Mouse (Mus musculus) thymus, postnatal 36 days (tissue): ENCODE data around the gene Gm21761.
"Not testable (repeated sequence)": the region's sequence is repeated elsewhere in the genome, so short reads cannot be mapped to it uniquely, and the experiment has no call there.

Experiments used
- DNase-seq, 2 experiments: peaks; one replicate each; pipeline ENCODE4 v3.0.0; 2022; ENCODE audit warnings: mixed read lengths in 2 of 2

Gene Gm21761

DNA sequence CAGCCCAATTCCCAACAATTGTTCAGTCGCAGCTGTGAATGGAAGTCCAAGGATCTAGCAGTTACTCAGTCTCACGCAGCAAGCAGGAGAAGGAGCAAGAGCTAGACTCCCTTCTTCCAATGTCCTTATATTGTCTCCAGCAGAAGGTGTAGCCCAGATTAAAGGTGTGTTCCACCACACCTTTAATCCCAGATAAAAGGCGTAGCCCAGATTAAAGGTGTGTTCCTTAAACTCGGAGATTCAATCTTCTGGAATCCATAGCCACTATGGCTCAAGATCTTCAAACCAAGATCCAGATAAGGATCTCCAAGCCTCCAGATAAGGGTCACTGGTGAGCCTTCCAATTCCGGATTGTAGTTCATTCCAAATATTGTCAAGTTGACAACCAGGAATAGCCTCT lies at the start of gene Gm21761:
Gm21761 (minus strand) TSS at position 101 of the 400 bp plus-strand sequence.
- DNase-seq = not testable (repeated sequence)

DNA sequence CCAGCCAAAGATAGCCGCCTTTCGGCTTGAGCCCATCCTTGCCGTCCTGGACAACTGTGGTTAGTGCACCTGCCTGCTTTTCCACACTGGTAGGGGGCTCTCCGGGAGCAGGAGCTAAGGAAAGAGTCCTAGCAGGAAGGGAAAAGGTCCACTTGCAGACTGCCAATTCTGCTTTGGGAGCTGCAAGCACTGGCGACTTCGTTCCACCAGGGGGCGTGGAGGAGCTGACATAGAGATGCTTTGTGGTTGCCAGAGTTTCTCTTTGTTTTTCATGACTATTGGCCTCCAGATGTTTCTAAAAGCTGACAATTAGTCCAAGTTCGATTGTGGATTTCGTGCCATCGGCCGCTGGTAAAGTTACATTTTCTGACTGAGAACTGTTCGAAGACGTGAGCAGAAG lies 40.1 kb upstream of the Gm21761 start:
- not testable (repeated sequence) for DNase-seq

DNA sequence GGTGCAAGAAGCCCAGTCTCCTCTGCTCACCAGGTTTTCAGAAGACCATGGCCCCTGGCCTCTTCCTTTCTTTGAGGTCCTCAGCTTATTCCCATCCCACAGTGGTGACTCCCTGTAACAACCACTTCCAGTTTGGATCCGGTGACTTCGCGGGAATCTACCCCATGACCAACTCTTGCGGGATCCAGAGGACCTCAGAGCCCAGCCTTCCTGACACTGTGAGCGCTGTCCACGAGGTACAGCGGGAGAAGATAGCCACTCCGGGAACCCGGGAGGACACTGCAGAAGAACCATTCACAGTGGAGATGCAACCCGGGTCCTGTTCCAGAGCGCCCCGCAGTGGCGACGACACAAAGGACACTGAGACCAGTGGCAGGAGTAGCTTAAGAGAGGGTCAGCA lies 39.1 kb upstream of the Gm21761 start:
- DNase-seq = not testable (repeated sequence)

DNA sequence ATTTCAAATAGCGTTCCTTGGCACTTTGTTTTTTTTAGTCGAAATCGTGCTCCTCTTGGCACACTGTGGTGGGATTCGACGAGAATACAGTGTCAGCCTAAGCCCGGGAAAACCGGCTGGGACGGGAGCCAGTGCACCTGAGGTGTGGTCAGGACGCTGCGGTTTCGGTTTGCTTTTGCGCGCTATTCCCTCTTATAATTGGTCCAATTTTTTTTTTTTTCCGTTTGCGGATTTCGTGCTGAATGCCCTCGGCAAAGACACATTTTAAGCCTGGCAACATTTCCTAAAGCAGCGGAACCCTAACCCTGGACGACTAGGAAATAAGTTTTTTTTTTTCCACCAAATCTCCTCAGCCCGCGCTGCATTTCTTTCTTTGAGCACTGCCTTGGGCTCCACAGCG lies 36.9 kb upstream of the Gm21761 start:
- DNase-seq = not testable (repeated sequence)

DNA sequence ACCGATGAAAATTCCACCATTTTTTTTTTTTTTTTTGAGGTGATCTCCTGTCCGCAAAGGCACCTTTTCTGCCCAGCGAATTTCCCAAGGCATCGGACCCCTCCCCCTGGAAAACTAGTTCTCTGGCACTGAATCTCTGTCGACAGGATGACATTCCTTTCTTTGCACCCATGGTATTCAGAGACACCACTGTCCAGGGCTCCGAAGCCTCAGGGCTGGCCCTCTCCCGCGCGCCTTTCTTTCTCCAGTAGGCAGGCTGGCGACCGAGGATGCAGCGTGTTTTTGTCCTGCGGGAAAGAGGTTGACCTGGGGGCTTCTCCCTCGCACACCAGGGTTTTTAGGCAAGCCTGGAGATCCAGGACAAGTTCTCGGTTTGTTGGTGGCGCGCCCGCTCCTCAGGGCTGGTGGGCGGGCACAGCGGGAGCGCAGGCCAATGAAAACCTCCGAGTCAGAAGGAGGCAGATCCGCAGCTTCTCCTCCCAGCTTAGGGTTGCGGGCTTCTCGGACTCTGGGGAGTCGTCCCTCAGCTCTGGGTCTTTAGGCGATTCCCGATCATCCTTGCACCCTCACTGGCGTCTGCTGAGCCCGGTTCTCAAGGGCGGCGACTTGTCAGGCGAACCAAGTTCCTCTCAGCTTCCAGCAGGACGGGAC lies 36.4 kb upstream of the Gm21761 start:
- not testable (repeated sequence) for DNase-seq

DNA sequence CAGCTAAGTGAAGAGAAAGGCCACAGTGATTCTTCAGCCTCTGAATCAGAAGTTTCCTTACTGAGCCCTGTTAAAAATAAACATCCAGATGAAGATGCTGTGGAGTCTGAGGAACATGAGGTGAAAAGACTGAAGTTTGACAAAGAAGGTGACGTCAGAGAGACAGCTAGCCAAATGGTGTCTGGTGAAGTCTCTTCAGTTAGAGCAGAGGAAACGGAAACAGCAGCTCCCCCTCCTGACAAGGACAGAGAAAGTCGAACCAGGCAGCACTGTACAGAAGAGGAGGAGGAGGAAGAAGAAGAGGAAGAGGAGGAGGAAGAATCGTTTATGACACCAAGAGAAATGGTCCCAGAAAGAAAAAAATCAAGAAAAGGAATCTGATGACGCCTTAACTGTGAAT lies 33.8 kb upstream of the Gm21761 start:
- not testable (repeated sequence) for DNase-seq

DNA sequence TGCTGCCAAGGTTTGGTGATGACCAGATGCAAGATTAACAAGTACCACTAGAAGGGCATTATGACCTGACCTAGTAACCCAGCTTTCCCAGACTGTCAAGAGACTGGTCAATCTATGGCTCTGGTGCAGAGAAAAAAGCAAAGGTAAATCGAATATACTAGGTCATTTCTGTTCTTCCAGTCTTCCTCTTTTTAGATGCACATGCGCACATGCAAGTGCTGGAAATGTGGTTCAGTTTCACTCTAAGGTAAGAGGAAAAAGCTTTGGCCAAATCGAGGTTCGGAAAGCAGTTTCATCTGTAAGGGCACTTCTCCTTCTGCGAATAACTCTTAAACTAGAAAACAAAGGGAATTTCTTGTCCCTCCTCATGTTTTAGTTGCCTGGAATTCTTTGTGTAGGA lies 26.5 kb upstream of the Gm21761 start:
- DNase-seq = not testable (repeated sequence)

DNA sequence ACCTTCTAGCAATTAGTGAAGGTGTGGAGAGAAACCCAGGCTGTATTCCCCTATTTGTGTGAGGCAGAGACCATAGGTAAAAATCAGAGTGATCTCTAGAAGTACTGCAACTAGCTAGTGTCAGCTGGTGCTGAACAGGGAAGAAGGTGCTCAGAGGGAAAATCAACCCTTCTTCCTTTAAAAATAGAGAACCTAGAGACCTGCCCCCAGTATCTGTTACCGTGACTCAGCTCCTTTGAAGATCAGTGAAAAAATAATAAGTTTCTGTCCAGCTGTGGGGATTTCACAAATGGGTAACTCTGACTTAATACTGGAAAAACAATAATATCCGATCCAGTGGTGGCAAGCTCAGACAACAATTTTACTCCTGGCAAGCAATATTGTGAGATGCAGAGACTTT lies 26.0 kb upstream of the Gm21761 start:
- DNase-seq = not testable (repeated sequence)

DNA sequence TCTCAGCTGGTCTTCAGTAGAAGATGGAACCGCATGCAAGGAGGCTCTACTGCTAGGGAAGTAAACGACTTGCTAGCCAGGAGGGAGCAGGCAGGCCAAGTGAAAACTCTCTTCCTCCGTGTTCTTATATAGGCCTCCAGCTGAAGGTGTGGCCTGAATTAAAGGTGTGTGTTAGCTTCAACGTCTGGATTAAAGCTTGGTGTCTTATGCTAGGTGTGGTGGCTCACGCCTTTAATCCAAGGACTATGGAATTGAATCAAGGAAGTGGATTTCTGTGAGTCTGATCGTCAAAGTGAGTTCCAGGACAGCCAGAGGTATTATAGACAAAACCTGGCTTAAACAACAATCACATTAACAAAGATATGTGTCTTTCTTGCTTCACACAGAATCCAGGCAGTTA lies 21.6 kb upstream of the Gm21761 start, which contains the start of gene B020031M17Rik:
B020031M17Rik (minus strand) TSS at position 101 of the 400 bp plus-strand sequence.
- DNase-seq = not testable (repeated sequence)

DNA sequence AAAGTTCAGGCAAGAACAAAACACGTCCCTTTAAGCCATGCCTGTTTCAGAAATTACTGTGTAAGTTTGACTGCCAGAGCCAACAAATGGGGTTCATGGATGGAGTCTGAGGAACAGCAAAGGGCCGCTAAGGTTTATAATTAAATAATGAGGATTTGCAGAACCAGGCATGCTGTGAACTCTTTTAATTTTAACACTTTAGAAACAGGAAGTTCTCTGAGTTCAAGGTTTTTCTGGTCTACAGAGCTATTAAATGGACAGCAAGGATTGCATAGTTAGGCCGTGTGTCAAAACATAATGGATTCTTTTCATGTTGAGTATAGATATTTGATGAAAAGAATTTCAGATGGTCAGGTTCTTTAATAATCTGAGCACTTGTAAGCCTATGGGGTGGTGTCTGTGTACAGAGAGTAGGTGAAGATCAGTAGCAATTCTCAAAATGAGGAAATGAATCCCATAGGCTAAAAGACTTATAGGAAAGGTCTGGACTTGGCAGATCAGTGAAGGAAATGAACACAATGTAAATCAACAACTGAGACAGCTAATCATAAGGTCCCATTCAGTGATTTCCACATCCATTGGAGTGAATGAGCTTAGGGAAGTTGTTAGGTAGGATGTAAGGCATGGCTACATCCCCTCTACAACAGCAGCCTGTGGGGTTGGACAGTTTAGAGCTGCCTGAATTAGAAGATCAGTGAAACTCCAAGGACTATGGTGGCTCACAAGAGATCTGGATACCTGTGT lies 4.3 kb downstream of the Gm21761 start:
- DNase-seq = not testable (repeated sequence)

DNA sequence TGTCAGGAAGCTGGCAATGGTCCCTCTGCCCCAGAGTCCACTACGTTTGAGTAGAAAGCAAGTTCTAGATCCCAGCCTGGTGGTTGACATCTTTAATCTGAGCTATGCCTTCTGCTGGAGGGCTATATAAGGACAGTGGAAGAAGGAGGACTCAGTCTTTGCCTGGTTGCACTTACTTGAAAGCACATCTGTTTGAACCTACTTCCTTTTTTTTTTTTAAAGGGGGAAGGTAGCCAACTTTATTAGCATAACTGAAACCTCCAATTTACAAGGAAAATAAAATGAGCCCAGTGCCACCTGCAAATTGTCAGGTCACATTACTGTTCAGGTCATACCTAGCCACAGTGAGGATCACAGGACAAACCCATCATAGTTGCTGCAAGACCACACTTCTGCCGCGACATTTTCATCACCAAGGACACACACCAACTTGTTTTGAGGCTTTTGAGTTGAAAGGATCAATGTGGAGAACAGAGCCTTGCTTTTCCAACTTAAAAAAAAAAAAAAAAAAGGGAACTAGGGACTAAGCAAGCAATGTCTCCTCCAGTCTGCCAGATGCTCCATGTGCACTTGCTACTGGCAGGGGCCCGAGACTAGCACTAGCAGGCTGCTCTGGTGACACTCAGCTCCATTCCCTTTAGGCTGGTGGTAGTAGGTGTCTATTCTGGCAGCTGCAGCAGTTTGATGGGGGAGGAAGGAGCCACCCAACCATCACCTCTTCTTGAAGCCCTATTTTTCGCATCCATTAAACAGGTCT lies 11.9 kb downstream of the Gm21761 start:
- not testable (repeated sequence) for DNase-seq

DNA sequence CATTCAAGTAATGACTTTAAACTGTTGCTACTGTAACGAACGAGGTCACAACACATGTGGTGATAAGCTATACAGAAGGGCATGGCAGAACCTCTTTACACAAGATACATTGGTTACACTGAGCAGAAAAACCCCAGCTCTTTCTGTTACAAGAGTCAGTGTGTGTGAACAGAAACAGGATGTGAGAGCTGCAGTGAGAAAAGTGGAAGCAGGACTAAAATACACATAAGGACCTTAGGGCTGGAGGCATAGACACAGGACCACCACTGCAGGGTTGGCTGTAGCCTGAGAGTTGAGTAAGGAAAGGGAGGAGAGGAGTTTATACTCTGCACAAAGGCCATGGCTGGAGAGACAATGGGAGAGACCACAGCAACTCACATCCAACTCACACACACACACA lies 12.6 kb downstream of the Gm21761 start:
- DNase-seq = not testable (repeated sequence)

DNA sequence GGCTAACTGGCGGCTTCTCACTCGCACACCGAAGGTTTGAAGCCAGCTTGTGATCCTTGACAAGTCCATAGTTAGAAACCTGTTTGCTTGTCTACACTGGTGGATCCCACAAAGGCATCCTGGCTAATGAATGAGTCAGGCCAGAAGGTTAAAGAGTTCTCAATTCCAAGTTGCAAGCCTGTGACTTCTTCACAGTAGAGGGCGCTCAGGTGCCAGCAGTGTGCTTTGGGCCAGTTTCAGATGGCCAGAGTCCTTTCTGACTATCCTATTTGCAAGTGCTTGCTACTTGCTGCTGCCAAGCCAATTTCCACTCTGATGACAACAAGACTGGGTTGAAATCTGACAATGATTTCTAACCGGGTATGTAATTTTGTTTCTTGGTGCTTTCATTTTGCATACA lies 30.5 kb downstream of the Gm21761 start:
- not testable (repeated sequence) for DNase-seq

DNA sequence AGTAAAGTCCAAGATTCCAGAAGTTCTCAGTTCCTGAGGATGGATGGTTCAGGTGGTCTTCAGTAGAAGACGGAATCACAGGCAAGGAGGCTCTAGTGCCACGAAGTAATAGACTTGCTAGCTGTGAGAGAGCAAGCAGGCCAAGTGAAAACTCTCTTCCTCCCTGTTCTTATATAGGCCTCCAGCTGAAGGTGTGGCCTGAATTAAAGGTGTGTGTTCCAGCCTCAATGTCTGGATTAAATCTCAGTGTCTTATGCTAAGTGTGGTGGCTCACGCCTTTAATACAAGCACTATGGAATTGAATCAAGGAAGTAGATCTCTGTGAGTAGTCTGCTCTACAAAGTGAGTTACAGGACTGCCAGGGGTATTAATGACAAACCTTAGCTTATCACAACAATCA lies 34.4 kb downstream of the Gm21761 start, which contains the start of gene Tcstv1:
Tcstv1 (minus strand) TSS at position 101 of the 400 bp plus-strand sequence.
- DNase-seq = not testable (repeated sequence)

DNA sequence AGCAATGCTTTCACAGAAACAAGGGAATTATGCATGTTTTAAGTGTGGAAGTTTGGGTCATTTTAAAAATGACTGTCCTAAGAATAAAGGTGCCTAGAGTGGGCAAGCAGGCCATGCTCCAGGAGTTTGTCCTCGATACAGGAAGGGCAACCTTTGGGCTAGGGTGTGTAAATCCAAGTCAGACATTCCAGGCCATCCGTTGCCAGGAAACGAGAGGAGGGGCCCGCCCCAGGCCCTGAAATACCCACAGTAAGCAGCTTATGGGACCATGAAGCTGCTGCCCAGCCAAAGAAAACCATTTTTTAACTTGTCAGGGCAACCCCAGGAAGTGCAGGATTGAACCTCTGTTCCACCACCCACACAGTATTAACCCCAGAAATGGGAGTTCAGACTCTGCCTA lies 42.2 kb downstream of the Gm21761 start:
- not testable (repeated sequence) for DNase-seq

DNA sequence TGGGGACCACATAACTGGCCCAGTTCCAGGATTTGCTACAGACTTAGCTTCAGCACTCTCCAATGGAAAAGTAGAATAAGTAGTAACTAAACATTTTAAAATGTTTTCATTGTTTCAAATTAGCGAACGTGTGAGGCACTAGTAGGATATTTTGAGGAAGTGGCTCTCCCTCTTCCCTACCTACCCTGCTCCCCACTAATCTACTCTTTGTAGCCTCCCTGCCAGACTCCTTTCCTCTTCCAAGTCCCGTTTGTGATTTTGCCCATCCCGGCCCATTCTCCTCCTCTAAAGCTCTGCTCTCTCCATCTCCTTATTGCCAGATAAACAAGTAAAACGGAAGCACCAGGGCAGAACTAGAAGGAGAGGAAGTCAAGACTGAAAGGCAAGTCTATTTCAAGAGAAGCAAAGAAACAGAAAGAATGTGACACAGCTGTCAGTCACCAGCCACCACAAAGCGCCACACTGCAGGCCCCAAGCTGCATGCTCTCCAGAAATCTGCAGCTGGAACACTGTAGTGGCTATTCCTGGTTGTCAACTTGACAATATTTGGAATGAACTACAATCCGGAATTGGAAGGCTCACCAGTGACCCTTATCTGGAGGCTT lies 64.6 kb downstream of the Gm21761 start:
- DNase-seq = not testable (repeated sequence)

DNA sequence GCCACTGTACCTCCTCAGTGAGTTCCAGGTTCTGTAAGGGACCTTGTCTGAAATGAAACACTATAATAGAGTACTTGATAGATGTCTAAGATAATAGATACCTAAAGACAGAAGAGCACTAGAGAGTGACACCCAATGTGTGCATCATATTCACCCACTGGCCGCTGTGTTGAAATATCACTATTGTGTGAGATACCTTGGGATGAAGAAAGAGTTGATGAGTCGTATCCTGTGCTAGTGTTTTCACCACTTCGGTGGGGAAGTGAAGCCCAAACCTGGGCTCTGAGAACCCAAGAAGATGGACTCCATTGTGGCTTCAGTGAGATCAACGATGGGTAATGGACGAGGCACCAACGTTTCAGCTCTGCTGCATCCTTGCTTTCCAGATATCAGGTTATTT lies 66.7 kb downstream of the Gm21761 start:
- DNase-seq = not testable (repeated sequence)
